Mouse (Mus musculus) MEL (cell line): ENCODE results near the gene Zfp644. TPM values are rescaled to one million over a fixed set of nuclear protein-coding genes. Genes with fewer than 3 reads are reported as not detected.

Source experiments
- DNase-seq: peaks from one replicate; pipeline ENCODE4 v3.0.0; 2011; ENCODE audit warnings: low read depth, low spot score
- H3K27ac ChIP-seq: 2 replicates; pipeline ENCODE4 v1.5.1; 2012; ENCODE audit warnings: low read depth, mild to moderate bottlenecking, control low read depth, low read length, moderate library complexity; ENCODE audit not compliant: control insufficient read depth
- H3K27me3 ChIP-seq, 2 experiments: fragments of 150-350 bp in 1 of 2; sonication (generic) in 1 of 2; 2 replicates each; pipeline ENCODE4 v1.6.1; 2012; ENCODE audit warnings: low read length in 2 of 2, mild to moderate bottlenecking in 2 of 2, improper control_type of control experiment in 1 of 2, moderate library complexity in 1 of 2; ENCODE audit not compliant: insufficient read depth in 2 of 2, control insufficient read depth in 1 of 2
- H3K36me3 ChIP-seq, 2 experiments: 2 replicates each; pipeline ENCODE4 v1.6.1; 2012 to 2014; ENCODE audit warnings: low read length in 2 of 2, improper control_type of control experiment in 1 of 2, inconsistent platforms in 1 of 2, mild to moderate bottlenecking in 1 of 2; ENCODE audit not compliant: insufficient read depth in 2 of 2, control insufficient read depth in 1 of 2
- H3K4me1 ChIP-seq, 2 experiments: fragments of 150-350 bp in 1 of 2; sonication (generic) in 1 of 2; 2 replicates each; pipeline ENCODE4 v1.6.1; 2012; ENCODE audit warnings: low read length in 2 of 2, improper control_type of control experiment in 1 of 2, mild to moderate bottlenecking in 1 of 2; ENCODE audit not compliant: insufficient read depth in 2 of 2, control insufficient read depth in 1 of 2
- H3K4me3 ChIP-seq, 2 experiments: fragments of 150-350 bp in 1 of 2; sonication (generic) in 1 of 2; 2 replicates each; pipeline ENCODE4 v1.5.1; 2012; ENCODE audit warnings: low read depth in 2 of 2, low read length in 2 of 2, mild to moderate bottlenecking in 2 of 2, moderate library complexity in 2 of 2, control low read depth in 1 of 2, improper control_type of control experiment in 1 of 2; ENCODE audit not compliant: control insufficient read depth in 1 of 2, insufficient read depth in 1 of 2
- H3K79me2 ChIP-seq: 2 replicates; pipeline ENCODE4 v1.6.1; 2012; ENCODE audit warnings: mild to moderate bottlenecking, low read length, moderate library complexity; ENCODE audit not compliant: control insufficient read depth, poor library complexity, insufficient read depth
- H3K9ac ChIP-seq: 2 replicates; pipeline ENCODE4 v1.6.1; 2012; ENCODE audit warnings: low read depth, mild to moderate bottlenecking, control low read depth, low read length, moderate library complexity; ENCODE audit not compliant: control insufficient read depth, poor library complexity, severe bottlenecking
- H3K9me3 ChIP-seq: fragments of 150-350 bp; sonication (generic); replicated peaks from 2 replicates; pipeline ENCODE4 v1.6.1; 2012; ENCODE audit warnings: mild to moderate bottlenecking, low read length, improper control_type of control experiment, moderate library complexity; ENCODE audit not compliant: insufficient read depth
- BHLHE40 ChIP-seq: IDR thresholded peaks from 2 replicates; pipeline ENCODE4 v1.6.1; 2012; ENCODE audit warnings: low read depth, mild to moderate bottlenecking, inconsistent platforms, low read length, improper control_type of control experiment, borderline replicate concordance
- CHD1 ChIP-seq: IDR thresholded peaks from 2 replicates; pipeline ENCODE4 v1.6.1; 2012; ENCODE audit warnings: low read depth, mild to moderate bottlenecking, inconsistent platforms, low read length, improper control_type of control experiment
- CHD2 ChIP-seq: IDR thresholded peaks from 2 replicates; pipeline ENCODE4 v1.6.1; 2011; ENCODE audit warnings: low read length, improper control_type of control experiment
- E2F4 ChIP-seq: IDR thresholded peaks from 2 replicates; pipeline ENCODE4 v1.6.1; 2011; ENCODE audit warnings: low read depth, low read length, improper control_type of control experiment, borderline replicate concordance
- ELF1 ChIP-seq: IDR thresholded peaks from 2 replicates; pipeline ENCODE4 v1.6.1; 2014; ENCODE audit warnings: low read depth, mild to moderate bottlenecking, inconsistent platforms, low read length, improper control_type of control experiment, moderate library complexity
- ETS1 ChIP-seq: IDR thresholded peaks from 2 replicates; pipeline ENCODE4 v1.6.1; 2012; ENCODE audit warnings: low read depth, mild to moderate bottlenecking, inconsistent platforms, low read length, improper control_type of control experiment, moderate library complexity
- KAT2A ChIP-seq: conservative IDR thresholded peaks from 2 replicates; pipeline ENCODE4 v1.6.1; 2012; ENCODE audit warnings: low read depth, low read length, improper control_type of control experiment, inconsistent platforms
- MAFK ChIP-seq: IDR thresholded peaks from 2 replicates; pipeline ENCODE4 v1.6.1; 2011; ENCODE audit warnings: low read depth, mild to moderate bottlenecking, low read length, improper control_type of control experiment, borderline replicate concordance
- MXI1 ChIP-seq: IDR thresholded peaks from 2 replicates; pipeline ENCODE4 v1.6.1; 2011; ENCODE audit warnings: mild to moderate bottlenecking, low read depth, low read length, improper control_type of control experiment
- MYB ChIP-seq: IDR thresholded peaks from 2 replicates; pipeline ENCODE4 v1.6.1; 2011; ENCODE audit warnings: mild to moderate bottlenecking, low read depth, low read length, improper control_type of control experiment
- MYC ChIP-seq: IDR thresholded peaks from 2 replicates; pipeline ENCODE4 v1.6.1; 2011; ENCODE audit warnings: low read depth, mild to moderate bottlenecking, low read length, improper control_type of control experiment, moderate library complexity
- NRF1 ChIP-seq: IDR thresholded peaks from 2 replicates; pipeline ENCODE4 v1.6.1; 2014; ENCODE audit warnings: low read depth, mild to moderate bottlenecking, inconsistent platforms, low read length, improper control_type of control experiment, moderate library complexity; ENCODE audit not compliant: poor library complexity, insufficient read depth, severe bottlenecking
- POLR2A ChIP-seq, 2 experiments: IDR thresholded peaks; 2 replicates each; pipeline ENCODE4 v1.6.1; 2011 to 2012; ENCODE audit warnings: low read length in 2 of 2, mild to moderate bottlenecking in 2 of 2, control low read depth in 1 of 2, improper control_type of control experiment in 1 of 2, low read depth in 1 of 2, moderate library complexity in 1 of 2; ENCODE audit not compliant: control insufficient read depth in 1 of 2, insufficient read depth in 1 of 2, poor library complexity in 1 of 2
- RCOR1 ChIP-seq: IDR thresholded peaks from 2 replicates; pipeline ENCODE4 v1.6.1; 2012; ENCODE audit warnings: low read depth, mild to moderate bottlenecking, inconsistent platforms, low read length, improper control_type of control experiment
- SMC3 ChIP-seq: IDR thresholded peaks from 2 replicates; pipeline ENCODE4 v1.6.1; 2011; ENCODE audit warnings: low read depth, low read length, improper control_type of control experiment
- TCF12 ChIP-seq: IDR thresholded peaks from 2 replicates; pipeline ENCODE4 v1.6.1; 2014; ENCODE audit warnings: low read depth, mild to moderate bottlenecking, inconsistent platforms, low read length, improper control_type of control experiment, moderate library complexity
- UBTF ChIP-seq: IDR thresholded peaks from 2 replicates; pipeline ENCODE4 v1.6.1; 2012; ENCODE audit warnings: low read depth, mild to moderate bottlenecking, inconsistent platforms, low read length, improper control_type of control experiment, moderate library complexity, borderline replicate concordance; ENCODE audit not compliant: insufficient read depth
- USF1 ChIP-seq: IDR thresholded peaks from 2 replicates; pipeline ENCODE4 v1.6.1; 2014; ENCODE audit warnings: low read depth, mild to moderate bottlenecking, inconsistent platforms, low read length, improper control_type of control experiment, moderate library complexity
- USF2 ChIP-seq, 2 experiments: IDR thresholded peaks; 2 replicates each; pipeline ENCODE4 v1.6.1; 2011 to 2012; ENCODE audit warnings: improper control_type of control experiment in 2 of 2, low read length in 2 of 2, borderline replicate concordance in 1 of 2, inconsistent platforms in 1 of 2, low read depth in 1 of 2, mild to moderate bottlenecking in 1 of 2; ENCODE audit not compliant: insufficient read depth in 1 of 2
- ZNF384 ChIP-seq: IDR thresholded peaks from 2 replicates; pipeline ENCODE4 v1.6.1; 2012; ENCODE audit warnings: low read depth, mild to moderate bottlenecking, inconsistent platforms, low read length, improper control_type of control experiment
- polyA plus RNA-seq, 2 experiments: library from polyadenylated mRNA; stranded (reverse) in 1 of 2; unstranded in 1 of 2; fragments of >175 nt in 1 of 2; fragments of >200 nt in 1 of 2; gene quantifications; 2 replicates each; pipeline versions ENCODE4 v1.2.1 to v1.2.4; 2012; ENCODE audit warnings: low replicate concordance in 2 of 2, low read depth in 1 of 2; ENCODE audit not compliant: insufficient read length in 2 of 2, insufficient read depth in 1 of 2, missing spikeins in 1 of 2
- total RNA-seq: library from RNA; depleted of rRNA; stranded (reverse); fragments of 300-350 nt; gene quantifications from 2 replicates; pipeline ENCODE4 v1.2.3, GENCODE M21; 2012

Zfp644 gene
- total and polyA plus RNA-seq, 3 experiments: 23.4 to 72.3 (median 34.4) TPM

- no peak for TF ChIP-seq USF2 (IDR thresholded peaks at IDR 0.05; ENCODE audit: borderline replicate concordance in 1 of 2, insufficient read depth in 1 of 2, low read depth in 1 of 2, low read length in 2 of 2)
- TF ChIP-seq RCOR1: peak; percentile 91
- TF ChIP-seq ETS1: peak; percentile 99
- 0 out of 2 replicates have a peak, but pooled peaks have one; percentile 23 for TF ChIP-seq MYB
- peak; percentile 42; the same call in 1 of the 2 replicates for TF ChIP-seq ELF1
- TF ChIP-seq MAFK: no peak
- no peak for TF ChIP-seq KAT2A
- no peak for TF ChIP-seq POLR2A (IDR thresholded peaks at IDR 0.05; ENCODE audit: control insufficient read depth in 1 of 2, insufficient read depth in 1 of 2, low read depth in 1 of 2, low read length in 2 of 2, poor library complexity in 1 of 2)
- TF ChIP-seq CHD2: no peak
- peak; percentile 45; the same call in 1 of the 2 replicates for TF ChIP-seq BHLHE40
These were observed 8.1 kb upstream of the Zfp644 start (continued) for GRCm38 (mm10) chr5:106705162-106705561.

GRCm38 (mm10) chr5:106695681-106696395 is 1.2 kb downstream of the Zfp644 start:
- H3K4me3 ChIP-seq: peak overlapping the region; percentile 76 to 79
- TF ChIP-seq TCF12 (no peak), USF1 (peak; percentile 77), CHD1 (peak; percentile 82; the same call in 1 of the 2 replicates), MXI1 (peak; percentile 46; the same call in 1 of the 2 replicates), MYC (no peak), ZNF384 (peak; percentile 45; the same call in 1 of the 2 replicates), MAFK (no peak)
- no peak for DNase-seq
- H3K36me3 ChIP-seq: peaks cover 15 to 32% of the 10 kb centered on the region in 2 experiments
- peaks cover 50% of the 10 kb centered on the region for H3K79me2 ChIP-seq
- H3K27ac ChIP-seq: peak overlapping the region; percentile 79
- H3K4me1 ChIP-seq: peaks cover 7 to 14% of the 10 kb centered on the region in 2 experiments
- no peaks in the 10 kb centered on the region for H3K27me3 ChIP-seq
- no peaks in the 10 kb centered on the region for H3K9me3 ChIP-seq
- peak overlapping the region; percentile 94 for H3K9ac ChIP-seq

- Histone ChIP-seq H3K9me3 (no peaks in the 10 kb centered on the region), H3K9ac (peak overlapping the region; percentile 94), H3K79me2 (peaks cover 52% of the 10 kb centered on the region), H3K27ac (peak overlapping the region; percentile 79), H3K27me3 (no peaks in the 10 kb centered on the region), H3K4me3 (peak overlapping the region; percentile 76 to 79), H3K36me3 (peaks cover 17 to 28% of the 10 kb centered on the region in 2 experiments), H3K4me1 (peaks cover 3 to 11% of the 10 kb centered on the region in 2 experiments)
- no peak for TF ChIP-seq SMC3
- no peak for TF ChIP-seq RCOR1
- no peak for TF ChIP-seq E2F4
- TF ChIP-seq NRF1: no peak
- no peak for TF ChIP-seq UBTF
- peak; percentile 39 for DNase-seq
These were observed 1.9 kb downstream of the Zfp644 start for GRCm38 (mm10) chr5:106695141-106695540.
